Mouse (Mus musculus) midbrain, embryonic 10.5 days (tissue): ENCODE data around the gene Sult4a1. TPM values are rescaled to one million over a fixed set of nuclear protein-coding genes. Genes with fewer than 3 reads are reported as not detected.
"Not testable (repeated sequence)": the region's sequence is repeated elsewhere in the genome, so short reads cannot be mapped to it uniquely, and the experiment has no call there.

ENCODE experiments used
- DNase-seq: peaks from one replicate; pipeline ENCODE4 v3.0.0-alpha.2; 2017; ENCODE audit warnings: low spot score
- H3K27ac ChIP-seq: fragments of 300-500 bp; sonication (generic); replicated peaks from 2 replicates; pipeline ENCODE4 v1.5.1; 2016; ENCODE audit warnings: mild to moderate bottlenecking
- H3K27me3 ChIP-seq: fragments of 300-500 bp; sonication (generic); 2 replicates; pipeline ENCODE4 v1.6.1; 2016; ENCODE audit warnings: low read depth, mild to moderate bottlenecking; ENCODE audit not compliant: poor library complexity, severe bottlenecking
- H3K36me3 ChIP-seq: fragments of 300-500 bp; sonication (generic); 2 replicates; pipeline ENCODE4 v1.6.1; 2016; ENCODE audit warnings: mild to moderate bottlenecking, moderate library complexity
- H3K4me1 ChIP-seq: fragments of 300-500 bp; sonication (generic); 2 replicates; pipeline ENCODE4 v1.6.1; 2016
- H3K4me3 ChIP-seq: fragments of 300-500 bp; sonication (generic); 2 replicates; pipeline ENCODE4 v1.5.1; 2016; ENCODE audit warnings: mild to moderate bottlenecking, moderate library complexity
- H3K9me3 ChIP-seq: fragments of 300-500 bp; sonication (generic); replicated peaks from 2 replicates; pipeline ENCODE4 v1.6.1; 2016; ENCODE audit warnings: mild to moderate bottlenecking
- WGBS: fragments of 180-500 bp; shearing (Covaris S2); methylation state at CpG from one replicate; pipeline ENCODE4 v1.1.7; 2016; 5-methylcytosine and 5-hydroxymethylcytosine counted together
- polyA plus RNA-seq: library from polyadenylated mRNA; unstranded; fragments of >200 nt; fragmentation: Nextera tagmentation; extraction: Ambion mirVana; gene quantifications from 2 replicates; pipeline ENCODE4 v1.2.1, GENCODE M21; 2016

Gene Sult4a1
- polyA plus RNA-seq, 1 experiment from 2014 or later, result 11.2 TPM

DNA sequence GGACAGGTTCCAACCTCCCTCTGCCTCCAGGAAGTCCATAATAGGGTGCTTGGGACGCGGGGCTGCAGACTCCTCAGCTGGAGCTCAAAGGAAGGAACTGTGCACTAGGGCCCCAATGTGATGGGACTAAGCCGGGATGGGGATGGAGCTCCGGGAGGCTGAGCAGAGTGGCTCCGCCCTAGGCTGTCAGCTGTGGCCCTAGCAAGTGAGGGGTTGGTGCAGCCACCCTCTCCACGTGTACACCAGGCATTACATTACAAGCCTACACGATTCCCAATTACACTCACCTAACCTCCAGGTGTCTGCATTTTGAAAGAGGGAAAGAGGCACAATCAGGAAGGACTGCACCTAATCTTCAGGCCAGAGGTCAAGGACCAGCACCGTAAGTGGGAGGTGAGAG, 17.5 kb upstream of the Sult4a1 start, which contains the start of gene Pnpla5:
TSS of gene Pnpla5 (minus strand) at position 101 of the 400 bp plus-strand sequence.
- no peak within 1 kb of the TSS for H3K27ac ChIP-seq
- no peaks in the 10 kb centered on the region for H3K9me3 ChIP-seq
- WGBS, result 73% methylated on average over 8 of the region's 8 CpGs
- DNase-seq, result no peak
- no peak within 1 kb of the TSS for H3K4me3 ChIP-seq
- H3K36me3 ChIP-seq, result no peaks in the 10 kb centered on the region
- H3K27me3 ChIP-seq, result no peaks in the 10 kb centered on the region; the same call in 1 of the 2 replicates
- peaks cover 6% of the 10 kb centered on the region for H3K4me1 ChIP-seq

DNA sequence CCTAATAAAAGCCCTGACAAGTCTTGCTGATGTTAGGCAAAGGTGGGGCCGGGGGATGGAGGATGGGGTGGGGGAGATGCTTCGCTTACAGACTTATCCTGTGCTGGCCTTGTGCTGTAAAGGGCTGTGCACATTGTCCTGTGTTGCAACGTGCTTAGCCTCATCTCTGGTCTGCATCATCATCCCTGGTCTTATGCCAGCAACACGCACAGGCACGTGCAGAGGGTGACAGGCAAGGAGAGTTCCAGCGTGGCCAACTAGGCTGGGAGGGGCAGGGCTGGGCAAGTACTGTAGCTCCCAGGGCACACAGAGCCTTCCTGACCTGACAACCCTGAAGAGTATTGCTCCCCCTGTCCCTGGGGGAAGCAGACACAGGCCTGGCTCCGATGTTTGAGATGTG, 15.5 kb upstream of the Sult4a1 start:
- no peak overlapping the region for H3K4me3 ChIP-seq
- H3K27me3 ChIP-seq, result no peaks in the 10 kb centered on the region; the same call in 1 of the 2 replicates
- H3K4me1 ChIP-seq, result no peaks in the 10 kb centered on the region
- DNase-seq, result no peak
- H3K9me3 ChIP-seq, result 0 out of 2 replicates have a peak, but pooled peaks cover 5% of the 10 kb centered on the region
- H3K36me3 ChIP-seq, result no peaks in the 10 kb centered on the region
- WGBS, result 86% methylated on average over 7 of the region's 7 CpGs
- H3K27ac ChIP-seq, result no peak overlapping the region

DNA sequence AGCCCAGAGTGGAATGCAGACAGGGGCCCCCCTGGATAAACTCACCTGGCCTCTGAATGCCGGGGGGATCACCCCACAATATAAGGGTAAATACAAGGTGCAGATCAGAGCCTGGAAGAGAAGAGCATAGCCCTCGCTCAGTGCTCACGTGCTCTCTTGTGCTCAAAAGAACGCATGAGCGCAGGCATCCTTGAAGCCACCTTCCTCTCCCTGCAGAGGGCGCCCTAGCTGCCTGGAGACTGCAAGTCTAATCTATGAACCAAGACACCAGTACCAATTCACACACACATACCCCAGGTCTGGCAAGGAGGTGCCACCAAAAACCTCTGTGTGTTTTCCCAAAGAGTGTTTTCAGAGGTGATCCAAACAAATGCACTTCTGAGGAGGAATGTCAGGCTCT, 15.1 kb upstream of the Sult4a1 start:
- Histone ChIP-seq H3K36me3 (no peaks in the 10 kb centered on the region), H3K4me3 (no peak overlapping the region), H3K27ac (no peak overlapping the region), H3K4me1 (no peaks in the 10 kb centered on the region), H3K9me3 (0 out of 2 replicates have a peak, but pooled peaks cover 5% of the 10 kb centered on the region), H3K27me3 (no peaks in the 10 kb centered on the region; the same call in 1 of the 2 replicates)
- WGBS, result 28% methylated on average over 6 of the region's 6 CpGs
- DNase-seq, result peak; percentile 66

DNA sequence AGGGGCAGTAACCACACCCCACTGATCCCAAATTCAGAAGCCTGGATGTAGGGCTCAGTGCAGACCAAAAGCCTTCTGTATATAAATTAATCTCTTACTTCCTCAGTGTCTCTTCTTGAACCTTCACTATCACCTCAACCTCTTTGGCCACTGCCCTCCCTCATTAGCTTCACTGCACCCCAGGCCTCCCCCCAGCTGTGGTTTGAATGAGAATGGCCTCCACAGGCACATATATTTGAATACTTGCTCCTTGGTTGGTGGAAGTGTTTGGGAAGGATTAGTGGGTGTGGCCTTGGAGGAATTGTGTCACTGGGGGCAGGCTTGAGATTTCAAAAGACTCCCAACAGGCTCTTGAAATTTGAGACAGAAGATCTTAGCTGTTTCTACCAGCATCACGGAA, 10.9 kb upstream of the Sult4a1 start:
- no peak for DNase-seq
- Histone ChIP-seq H3K9me3 (0 out of 2 replicates have a peak, but pooled peaks cover 5% of the 10 kb centered on the region), H3K4me1 (no peaks in the 10 kb centered on the region), H3K27me3 (no peaks in the 10 kb centered on the region), H3K27ac (no peak overlapping the region), H3K4me3 (no peak overlapping the region), H3K36me3 (no peaks in the 10 kb centered on the region)
- WGBS, result 81% methylated on average over 1 of the region's 1 CpGs

DNA sequence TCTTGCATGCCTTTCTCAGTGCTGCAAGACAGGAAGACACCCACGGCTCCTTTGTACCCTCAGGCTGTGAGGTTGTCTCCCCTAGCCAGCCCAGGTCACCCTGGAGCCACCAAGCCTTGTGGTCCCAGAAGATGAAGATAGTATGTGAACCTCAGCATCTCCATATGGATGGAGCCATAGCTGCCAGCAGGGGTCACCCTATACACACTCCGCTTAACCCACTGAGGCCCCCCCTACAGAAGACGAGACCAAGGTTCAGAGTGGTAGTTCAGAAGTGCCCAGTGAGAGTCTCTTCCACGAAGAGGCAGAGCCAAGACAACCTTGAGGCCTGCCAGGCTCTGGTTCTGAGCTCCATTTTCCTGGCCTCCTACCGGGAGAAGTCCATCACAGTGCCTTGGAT, 10.2 kb upstream of the Sult4a1 start:
- no peak overlapping the region for H3K4me3 ChIP-seq
- H3K36me3 ChIP-seq, result no peaks in the 10 kb centered on the region
- H3K9me3 ChIP-seq, result 0 out of 2 replicates have a peak, but pooled peaks cover 5% of the 10 kb centered on the region
- no peaks in the 10 kb centered on the region for H3K4me1 ChIP-seq
- no peak for DNase-seq
- WGBS, result 65% methylated on average over 5 of the region's 5 CpGs
- H3K27ac ChIP-seq, result no peak overlapping the region
- no peaks in the 10 kb centered on the region for H3K27me3 ChIP-seq

DNA sequence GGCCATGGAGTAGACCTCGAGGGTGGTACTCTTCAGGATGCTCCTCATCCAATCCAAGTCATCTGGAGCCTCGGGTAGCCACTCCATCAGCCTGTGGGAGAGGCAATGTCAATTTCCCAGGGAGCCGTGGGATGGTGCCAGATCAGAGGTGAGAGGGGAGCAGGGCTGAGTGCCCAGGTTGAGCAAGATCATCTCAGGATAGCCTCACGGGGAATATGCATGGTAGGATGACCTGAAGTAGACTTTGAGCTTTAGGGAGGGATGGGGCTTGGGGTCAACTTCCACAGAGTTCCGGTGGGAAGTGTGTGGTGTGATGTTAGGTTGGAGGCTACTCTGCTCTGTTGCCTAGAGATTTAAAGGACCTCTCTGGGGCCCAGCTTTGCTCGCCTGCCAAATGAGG, 8.3 kb upstream of the Sult4a1 start:
- WGBS, result 79% methylated on average over 6 of the region's 6 CpGs
- Histone ChIP-seq H3K9me3 (0 out of 2 replicates have a peak, but pooled peaks cover 5% of the 10 kb centered on the region), H3K36me3 (no peaks in the 10 kb centered on the region), H3K4me1 (no peaks in the 10 kb centered on the region), H3K4me3 (no peak overlapping the region), H3K27ac (no peak overlapping the region), H3K27me3 (no peaks in the 10 kb centered on the region)
- DNase-seq, result no peak

DNA sequence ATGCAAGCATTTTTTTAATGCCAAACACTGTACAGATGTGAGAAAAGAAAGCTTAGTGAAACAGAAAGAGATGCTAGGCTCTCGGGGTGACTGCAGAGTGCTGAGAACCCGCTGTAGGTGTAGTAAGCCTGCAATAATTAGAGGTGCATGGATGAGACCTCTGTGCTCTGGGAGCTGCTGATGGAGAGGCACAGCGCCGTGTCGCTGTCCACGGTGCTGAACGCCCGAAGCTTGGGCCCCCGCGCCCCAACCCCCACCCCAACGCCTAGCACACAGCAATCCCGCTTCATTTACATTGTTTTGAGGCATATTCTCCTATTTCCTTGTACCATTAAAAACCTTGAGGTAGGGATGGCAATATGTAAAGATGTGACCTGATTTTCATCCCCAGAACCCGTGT, 3.3 kb upstream of the Sult4a1 start:
- peak; percentile 36 for DNase-seq
- H3K4me1 ChIP-seq, result peaks cover 22% of the 10 kb centered on the region
- no peak overlapping the region for H3K4me3 ChIP-seq
- no peaks in the 10 kb centered on the region for H3K9me3 ChIP-seq
- H3K36me3 ChIP-seq, result no peaks in the 10 kb centered on the region
- H3K27me3 ChIP-seq, result peaks cover 43% of the 10 kb centered on the region
- H3K27ac ChIP-seq, result no peak overlapping the region
- WGBS, result 7% methylated on average over 13 of the region's 13 CpGs

DNA sequence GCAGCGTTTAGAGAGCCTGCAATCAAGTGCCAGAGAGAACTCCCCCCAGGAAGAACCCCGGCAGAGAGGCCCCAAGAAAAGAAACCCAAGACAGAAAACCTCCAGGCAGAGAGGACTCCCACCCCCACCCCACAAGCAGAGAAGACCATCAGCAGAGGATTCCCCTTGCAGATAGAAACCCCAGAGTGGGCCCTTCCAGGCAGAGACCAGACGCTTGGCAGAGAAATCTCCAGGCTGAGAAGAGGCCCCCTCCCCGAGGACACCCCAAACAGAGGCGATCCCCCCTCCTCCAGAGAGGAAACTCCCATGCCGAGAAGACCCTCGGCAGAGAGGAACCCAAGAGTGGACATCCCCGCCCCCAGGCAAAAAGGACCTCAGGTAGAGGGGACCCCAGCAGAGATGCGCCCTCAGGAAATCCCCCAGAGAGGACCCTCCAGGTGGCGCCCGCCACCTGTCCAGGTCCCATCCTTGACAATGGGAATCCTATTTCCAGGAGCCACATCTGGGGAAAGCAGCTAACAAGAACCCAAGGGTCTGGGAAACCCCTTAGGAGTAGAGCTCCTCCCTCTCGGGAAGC, 458 bp upstream of the Sult4a1 start:
- peak; percentile 19 for DNase-seq
- Histone ChIP-seq H3K9me3 (no peaks in the 10 kb centered on the region), H3K27me3 (peaks cover 52% of the 10 kb centered on the region), H3K27ac (peak overlapping the region; percentile 72; the same call in 1 of the 2 replicates), H3K4me3 (peak overlapping the region; percentile 62), H3K36me3 (no peaks in the 10 kb centered on the region), H3K4me1 (peaks cover 22% of the 10 kb centered on the region)
- WGBS, result 12% methylated on average over 12 of the region's 12 CpGs

DNA sequence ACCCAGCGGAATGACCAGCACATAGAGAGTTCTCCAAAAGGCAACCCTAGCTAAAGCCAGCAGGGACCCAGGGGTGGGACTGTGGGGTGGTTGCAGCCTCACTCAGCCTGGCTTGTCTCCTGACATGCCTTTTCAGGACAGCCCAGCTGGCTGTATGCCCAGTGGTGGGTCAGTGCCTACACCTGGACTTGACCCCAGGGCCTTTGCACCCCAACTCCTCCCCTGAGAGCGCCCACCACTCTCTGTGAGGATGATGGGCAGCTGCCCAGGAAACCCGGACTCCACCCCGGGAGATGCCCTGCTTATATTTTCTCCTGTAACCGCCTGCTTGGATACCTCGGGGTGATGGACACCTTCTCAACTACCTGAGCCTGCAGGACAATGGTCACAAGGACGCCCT, 928 bp downstream of the Sult4a1 start:
- peaks cover 22% of the 10 kb centered on the region for H3K4me1 ChIP-seq
- H3K36me3 ChIP-seq, result no peaks in the 10 kb centered on the region
- DNase-seq, result no peak
- WGBS, result 77% methylated on average over 7 of the region's 7 CpGs
- H3K9me3 ChIP-seq, result no peaks in the 10 kb centered on the region
- H3K27ac ChIP-seq, result no peak overlapping the region
- H3K27me3 ChIP-seq, result peaks cover 52% of the 10 kb centered on the region
- peak overlapping the region; percentile 62 for H3K4me3 ChIP-seq

DNA sequence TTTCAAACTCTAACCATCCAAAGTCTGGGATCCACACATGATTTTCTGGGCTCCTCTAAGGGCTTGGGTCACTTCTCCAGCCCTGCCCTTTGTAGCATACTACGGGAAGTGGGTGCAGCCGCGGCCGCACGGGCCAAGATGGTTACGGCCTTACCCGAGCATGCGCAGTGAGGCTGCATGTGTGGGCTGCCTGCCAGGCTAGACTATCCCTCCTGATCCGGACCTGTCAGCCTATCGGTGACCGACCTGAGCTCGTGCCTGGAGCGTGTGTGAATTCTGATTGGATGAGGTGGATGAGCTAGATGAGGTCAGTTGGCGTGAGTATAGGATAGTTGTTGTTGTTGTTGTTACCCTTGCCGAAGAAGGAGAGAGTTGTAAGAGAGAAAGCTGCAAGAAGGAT, 8.0 kb downstream of the Sult4a1 start:
- H3K4me1 ChIP-seq, DNase-seq, H3K27me3 ChIP-seq, H3K4me3 ChIP-seq, H3K36me3 ChIP-seq, H3K27ac ChIP-seq, H3K9me3 ChIP-seq: not testable (repeated sequence)
- 86% methylated on average over 15 of the region's 15 CpGs for WGBS

DNA sequence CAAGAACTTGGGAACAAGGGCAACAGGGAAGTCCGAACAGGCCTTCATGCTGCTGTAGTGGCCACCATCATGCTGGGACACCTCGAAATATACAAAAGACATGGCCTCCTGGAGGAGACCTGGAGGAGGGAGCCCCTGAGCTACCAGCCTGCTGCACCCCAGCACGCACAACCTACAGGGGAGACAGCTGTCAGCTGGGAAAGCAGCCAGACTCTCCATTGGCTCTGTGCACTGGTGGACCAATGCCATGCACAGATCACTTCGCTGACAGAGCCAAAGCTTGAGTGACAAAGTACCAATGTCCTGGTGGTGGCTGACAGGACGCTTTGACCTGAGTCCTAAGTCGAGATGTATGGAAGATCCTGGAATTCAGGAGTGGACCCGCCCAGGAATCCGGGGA, 9.5 kb downstream of the Sult4a1 start:
- no peak for DNase-seq
- no peak overlapping the region for H3K4me3 ChIP-seq
- H3K36me3 ChIP-seq, result no peaks in the 10 kb centered on the region
- 88% methylated on average over 8 of the region's 8 CpGs for WGBS
- no peaks in the 10 kb centered on the region for H3K27me3 ChIP-seq
- 0 out of 2 replicates have a peak, but pooled peaks cover 2% of the 10 kb centered on the region for H3K4me1 ChIP-seq
- no peaks in the 10 kb centered on the region for H3K9me3 ChIP-seq
- no peak overlapping the region for H3K27ac ChIP-seq

DNA sequence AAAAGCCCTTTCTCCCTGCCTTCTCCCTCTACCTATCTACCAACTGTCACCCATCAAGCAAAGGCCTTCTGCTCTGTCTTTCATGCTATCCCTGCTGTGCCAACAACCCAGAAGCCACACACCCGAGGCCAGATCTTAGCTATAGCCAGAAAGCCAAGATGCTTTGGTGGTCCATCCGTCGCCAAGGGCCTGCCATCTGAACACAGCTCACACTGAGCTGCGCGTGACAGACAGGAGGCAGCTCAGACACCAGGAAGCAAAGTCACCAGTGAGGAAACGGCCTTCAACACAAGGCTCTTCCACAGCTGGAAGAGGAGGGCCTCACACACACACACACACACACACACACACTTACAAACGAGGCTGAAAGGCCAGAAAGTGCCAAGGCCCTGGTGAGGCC, 10.6 kb downstream of the Sult4a1 start:
- H3K4me3 ChIP-seq, result no peak overlapping the region
- 68% methylated on average over 7 of the region's 7 CpGs for WGBS

DNA sequence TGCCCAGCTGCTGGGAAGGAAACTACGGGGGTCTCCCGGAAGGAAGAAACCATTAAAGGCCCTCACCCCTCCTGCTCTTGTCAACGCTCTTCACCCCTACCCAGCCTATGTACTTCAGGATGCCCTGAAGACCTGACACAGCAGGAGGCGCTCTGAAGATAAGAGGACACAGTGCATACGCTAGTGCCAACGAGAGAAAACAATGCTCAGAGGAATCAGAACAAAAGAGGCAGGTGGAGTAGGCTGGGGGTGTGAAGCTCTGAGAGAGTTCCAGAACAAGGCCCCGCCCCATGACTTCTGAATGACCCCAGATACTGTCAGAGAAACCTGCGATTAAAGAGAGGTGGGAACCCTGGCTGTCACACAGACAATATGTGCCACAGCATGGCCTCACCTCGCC, 18.8 kb downstream of the Sult4a1 start:
- 63% methylated on average over 9 of the region's 9 CpGs for WGBS
- DNase-seq, result no peak
- Histone ChIP-seq H3K27ac (no peak overlapping the region), H3K4me3 (no peak overlapping the region), H3K27me3 (no peaks in the 10 kb centered on the region), H3K9me3 (no peaks in the 10 kb centered on the region), H3K4me1 (peaks cover 6% of the 10 kb centered on the region; the same call in 1 of the 2 replicates), H3K36me3 (no peaks in the 10 kb centered on the region)

More for the DNA sequence above, 10.6 kb downstream of the Sult4a1 start:
- 0 out of 2 replicates have a peak overlapping the region, but pooled peaks have one; percentile 6 for H3K27ac ChIP-seq
- no peaks in the 10 kb centered on the region for H3K9me3 ChIP-seq
- 0 out of 2 replicates have a peak, but pooled peaks cover 2% of the 10 kb centered on the region for H3K4me1 ChIP-seq
- no peak for DNase-seq
- H3K27me3 ChIP-seq, result no peaks in the 10 kb centered on the region
- H3K36me3 ChIP-seq, result no peaks in the 10 kb centered on the region
